Mouse (Mus musculus): ENCODE measurements at regions not wholly inside any gene's neighbourhood (a gene's known extent, or its start where the extent isn't known, plus 50 kb on each side); places are given as distances from the start of the nearest gene placed in this dataset.
"Not testable (repeated sequence)": the region's sequence is repeated elsewhere in the genome, so short reads cannot be mapped to it uniquely, and the experiment has no call there.

DNA sequence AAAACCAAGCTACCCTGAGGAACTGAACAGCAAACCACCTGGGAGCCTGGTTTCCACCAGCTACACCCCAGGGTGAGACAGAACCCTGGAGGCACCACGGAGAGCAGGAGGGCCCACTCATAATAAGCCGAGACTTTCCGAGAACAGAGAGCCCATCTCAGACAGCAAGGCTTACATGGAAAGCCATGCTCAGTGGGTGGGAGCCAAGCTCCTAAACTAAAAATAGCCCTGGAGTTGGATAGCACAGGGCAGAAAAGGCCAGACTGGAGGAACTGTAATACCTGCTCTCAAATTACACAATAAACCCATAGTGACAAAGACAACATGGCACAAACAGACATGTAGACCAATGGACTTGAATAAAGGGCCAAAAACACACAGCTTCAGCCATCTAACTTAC is 69.9 kb downstream of the Fbxo4 start:
- DNase-seq (ENCODE audit: low read depth, low spot score) (no peak), ATAC-seq (no peak)
- POLR2A ChIA-PET, result interaction anchor here (0.5 kb wide), 1 partner anchor 10 kb away, joined by 3 read pairs; no protein-coding TSS in a partner anchor
- no peaks in the 10 kb centered on the region for H3K27me3 ChIP-seq
- CTCF ChIA-PET, result interaction anchor here (1.1 to 4.4 kb wide), 7 partner anchors 10 to 554 kb away, joined by 3 to 26 read pairs (median 5); partner anchors contain the start of gene Ghr
- no peak for TF ChIP-seq CTCF (IDR thresholded peaks at IDR 0.05)
- in situ Hi-C loops (cut with MboI; ENCODE audit: low pct_unique_long_range_greater_than_20kb), result loop anchor here (5.0 to 25.0 kb wide), 4 partner anchors 325 to 697 kb away; partner anchors contain the start of gene Ghr

DNA sequence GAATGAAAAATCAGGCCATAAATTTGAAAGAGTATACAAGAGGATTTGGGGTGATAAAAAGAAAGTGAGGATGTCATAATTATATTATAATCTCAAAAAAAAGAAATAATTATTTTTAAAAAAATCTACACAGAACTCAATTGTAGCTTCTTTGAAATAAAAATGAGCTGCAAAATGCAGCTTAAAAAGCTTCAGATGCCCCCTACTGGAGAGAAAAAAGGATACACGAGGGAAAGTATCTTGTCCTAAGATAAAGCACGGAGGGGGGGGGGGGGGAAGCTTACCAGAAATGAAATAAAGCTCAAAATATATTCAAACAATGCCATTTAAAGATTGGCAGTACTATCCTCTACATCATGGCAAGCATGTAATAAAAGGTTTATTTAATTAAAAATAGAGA is 70.7 kb downstream of the Fbxo4 start:
- ATAC-seq (no peak), DNase-seq (ENCODE audit: low read depth, low spot score) (no peak)
- ChIA-PET POLR2A (interaction anchor here (0.5 to 0.7 kb wide), 3 partner anchors 9 to 479 kb away, joined by 3 to 5 read pairs (median 3); no protein-coding TSS in a partner anchor), CTCF (interaction anchor here (0.6 to 4.4 kb wide), 13 partner anchors 10 to 612 kb away, joined by 3 to 26 read pairs (median 4); partner anchors contain the start of gene Ccdc152)
- no peaks in the 10 kb centered on the region for H3K27me3 ChIP-seq
- in situ Hi-C loops (cut with MboI; ENCODE audit: low pct_unique_long_range_greater_than_20kb), result loop anchor here (5.0 to 25.0 kb wide), 4 partner anchors 324 to 696 kb away; partner anchors contain the start of gene Ghr
- peak; percentile 36 for TF ChIP-seq CTCF (IDR thresholded peaks at IDR 0.05)

DNA sequence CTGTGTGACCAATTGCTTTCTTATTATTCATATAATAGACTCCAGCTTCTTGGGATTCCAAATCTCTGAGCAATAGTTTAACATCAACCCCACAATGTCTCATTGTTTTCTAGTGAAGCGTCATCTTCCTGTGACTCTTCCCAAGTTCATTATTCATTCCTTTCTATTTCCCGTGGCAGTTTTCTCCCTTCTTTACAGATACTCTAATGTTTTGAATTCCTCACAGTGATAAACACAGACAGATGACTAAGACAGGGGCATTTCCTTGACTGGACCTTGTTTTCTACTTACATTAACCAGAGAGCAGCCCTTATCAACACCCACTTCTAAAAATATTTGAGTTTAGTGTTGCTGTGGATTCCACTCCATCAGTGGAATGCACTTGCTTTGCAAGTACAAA is 73.8 kb downstream of the Fbxo4 start:
- CTCF ChIA-PET, result no interaction called here
- H3K27me3 ChIP-seq, result no peaks in the 10 kb centered on the region
- no peak for TF ChIP-seq CTCF (IDR thresholded peaks at IDR 0.05)
- ATAC-seq, result peak; percentile 98
- POLR2A ChIA-PET, result interaction anchor here (0.6 kb wide), 1 partner anchor 504 kb away, joined by 3 read pairs; no protein-coding TSS in a partner anchor
- peak; percentile 61 for DNase-seq (ENCODE audit: low read depth, low spot score)
- in situ Hi-C loops (cut with MboI; ENCODE audit: low pct_unique_long_range_greater_than_20kb), result loop anchor here (5.0 to 25.0 kb wide), 4 partner anchors 321 to 693 kb away; partner anchors contain the start of gene Ghr

DNA sequence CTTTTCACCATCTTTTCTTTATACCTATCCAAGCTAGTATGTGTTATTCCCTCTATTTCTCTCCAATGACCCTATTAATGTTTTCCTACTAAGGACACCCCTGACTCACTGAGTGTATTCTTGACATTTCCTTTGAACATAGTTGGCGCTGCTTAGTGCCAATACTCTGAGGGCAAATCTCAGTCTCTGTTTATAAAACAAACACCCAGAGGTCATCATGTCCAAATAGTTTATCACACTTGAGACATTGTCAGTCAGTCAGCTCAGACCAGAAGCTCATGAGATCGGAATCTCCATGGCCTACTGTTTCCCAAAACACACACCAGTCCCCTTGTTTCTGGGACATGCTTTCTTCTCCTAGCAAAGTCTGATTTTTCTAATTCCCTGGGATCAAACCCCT is 100.9 kb downstream of the Fbxo4 start:
- TF ChIP-seq CTCF (IDR thresholded peaks at IDR 0.05), result no peak
- CTCF ChIA-PET, result no interaction called here
- POLR2A ChIA-PET, result no interaction called here
- ATAC-seq (no peak), DNase-seq (ENCODE audit: low read depth, low spot score) (no peak)
- no peaks in the 10 kb centered on the region for H3K27me3 ChIP-seq
- in situ Hi-C loops (cut with MboI; ENCODE audit: low pct_unique_long_range_greater_than_20kb), result no loop called here

DNA sequence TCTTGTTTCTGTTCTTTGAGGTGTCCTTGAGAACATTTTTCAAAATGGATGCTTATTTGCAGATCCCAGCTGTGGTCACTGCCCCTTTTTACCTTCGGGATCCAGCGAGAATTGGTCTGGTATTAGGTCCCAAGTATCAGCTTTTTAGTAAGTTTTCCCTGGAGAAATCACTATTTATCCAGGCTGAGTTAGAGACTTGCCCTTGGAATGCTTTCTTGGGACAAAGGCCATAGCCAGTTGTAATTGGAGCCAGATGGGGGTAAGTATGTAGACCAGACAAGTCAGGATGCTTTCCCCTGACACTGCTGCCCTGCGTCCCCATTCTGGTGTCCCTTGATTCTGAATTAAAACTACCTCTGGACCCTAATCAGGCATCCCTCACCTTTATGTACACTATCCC is 101.9 kb downstream of the Fbxo4 start:
- ATAC-seq (no peak), DNase-seq (ENCODE audit: low read depth, low spot score) (no peak)
- POLR2A ChIA-PET, result no interaction called here
- in situ Hi-C loops (cut with MboI; ENCODE audit: low pct_unique_long_range_greater_than_20kb), result no loop called here
- TF ChIP-seq CTCF (IDR thresholded peaks at IDR 0.05), result no peak
- CTCF ChIA-PET, result no interaction called here
- H3K27me3 ChIP-seq, result no peaks in the 10 kb centered on the region

DNA sequence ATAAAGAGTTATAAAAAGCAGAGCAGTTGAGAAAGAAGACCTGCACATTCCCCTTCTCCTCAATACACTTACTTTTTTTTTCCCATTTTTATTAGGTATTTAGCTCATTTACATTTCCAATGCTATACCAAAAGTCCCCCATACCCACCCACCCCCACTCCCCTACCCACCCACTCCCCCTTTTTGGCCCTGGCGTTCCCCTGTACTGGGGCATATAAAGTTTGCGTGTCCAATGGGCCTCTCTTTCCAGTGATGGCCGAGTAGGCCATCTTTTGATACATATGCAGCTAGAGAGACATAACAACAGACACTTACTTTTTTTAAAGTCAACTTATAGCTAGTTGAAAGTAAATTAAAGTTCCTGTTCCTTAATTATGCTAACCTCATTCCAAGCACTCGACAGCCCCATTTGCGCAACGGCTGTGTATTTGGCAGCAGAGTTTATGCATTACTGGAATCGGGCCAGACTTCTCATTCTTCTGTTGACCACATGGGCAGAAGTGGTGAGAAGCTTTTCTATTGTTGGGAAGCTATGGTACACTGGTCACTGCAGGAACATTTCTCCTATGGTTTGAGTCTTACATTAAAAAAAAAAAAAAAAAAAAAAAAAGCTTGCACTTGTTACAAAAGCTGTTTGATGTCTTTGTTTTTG is 104.0 kb downstream of the Fbxo4 start:
- POLR2A ChIA-PET; in situ Hi-C loops (cut with MboI; ENCODE audit: low pct_unique_long_range_greater_than_20kb); CTCF ChIA-PET; H3K27me3 ChIP-seq: not testable (repeated sequence)
- ATAC-seq (peak; percentile 95), DNase-seq (ENCODE audit: low read depth, low spot score) (peak; percentile 89)

DNA sequence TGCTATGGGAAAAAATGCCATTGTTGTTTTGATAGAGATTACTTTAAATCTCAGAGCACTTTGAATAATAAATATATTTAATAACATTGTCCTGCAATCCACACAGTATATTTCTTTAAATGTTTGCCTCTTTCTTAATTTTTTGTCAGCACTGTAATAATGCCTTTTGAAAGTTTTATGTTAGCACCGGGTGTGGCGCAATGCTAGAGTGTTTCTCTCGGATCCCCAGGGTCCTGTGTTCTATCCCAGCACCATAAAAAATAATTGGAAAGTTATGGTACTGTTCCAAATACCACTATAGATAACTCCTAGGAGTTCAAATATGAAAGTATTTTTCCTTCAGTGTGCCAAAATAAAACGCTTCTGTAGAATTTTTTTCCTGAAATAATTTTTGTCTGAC is 147.6 kb downstream of the Fbxo4 start:
- ChIA-PET CTCF (interaction anchor here (1.6 kb wide), 1 partner anchor 12 kb away, joined by 3 read pairs; no protein-coding TSS in a partner anchor), POLR2A (no interaction called here)
- DNase-seq (ENCODE audit: low read depth, low spot score) (no peak), ATAC-seq (no peak)
- H3K27me3 ChIP-seq, result no peaks in the 10 kb centered on the region
- in situ Hi-C loops (cut with MboI; ENCODE audit: low pct_unique_long_range_greater_than_20kb), result no loop called here
- no peak for TF ChIP-seq CTCF (IDR thresholded peaks at IDR 0.05)

DNA sequence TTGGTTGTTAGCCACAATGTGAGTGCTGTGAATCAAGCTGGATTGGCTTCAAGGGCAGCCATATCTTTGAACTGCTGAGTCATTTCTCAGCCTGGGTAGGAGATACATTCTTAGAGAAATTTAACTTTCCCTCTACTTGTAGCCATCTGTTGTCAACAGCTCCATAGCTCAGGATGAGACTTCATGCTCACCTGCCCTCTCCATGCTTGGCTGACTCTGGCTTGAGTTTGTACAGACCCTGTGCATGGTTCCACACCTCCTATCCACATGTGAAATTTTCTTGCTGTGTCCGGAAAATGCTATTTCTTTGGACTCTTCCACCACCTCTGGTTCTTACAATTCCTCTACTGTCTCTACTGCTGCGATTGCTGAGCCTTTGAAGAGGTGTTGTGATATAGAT is 173.9 kb downstream of the Fbxo4 start:
- in situ Hi-C loops (cut with MboI; ENCODE audit: low pct_unique_long_range_greater_than_20kb), result no loop called here
- TF ChIP-seq CTCF (IDR thresholded peaks at IDR 0.05), result no peak
- DNase-seq (ENCODE audit: low read depth, low spot score) (no peak), ATAC-seq (no peak)
- no peaks in the 10 kb centered on the region for H3K27me3 ChIP-seq
- ChIA-PET CTCF (interaction anchor here (1.0 to 1.2 kb wide), 2 partner anchors 9 to 103 kb away, joined by 3 to 4 read pairs; no protein-coding TSS in a partner anchor), POLR2A (no interaction called here)

DNA sequence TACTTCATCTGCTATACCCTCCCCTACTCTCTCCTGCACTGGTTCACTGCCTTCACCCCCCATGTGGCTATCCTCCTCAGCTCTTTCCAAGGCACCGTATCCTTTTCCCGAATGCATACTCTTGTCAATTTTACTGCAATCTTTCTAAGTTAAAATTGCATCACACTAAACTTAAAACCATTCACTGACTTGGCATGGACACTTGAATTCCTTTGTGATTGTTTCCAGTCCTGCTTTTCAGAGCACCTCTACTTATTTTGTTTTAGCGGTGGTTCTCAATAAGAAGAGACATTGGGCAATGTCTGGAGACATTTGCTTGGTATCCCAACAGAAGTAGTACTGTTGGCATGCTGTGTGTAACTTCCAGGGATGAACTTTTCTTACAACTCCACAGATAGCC is 192.6 kb upstream of the Ghr start:
- DNase-seq (ENCODE audit: low read depth, low spot score), result no peak
- ATAC-seq, result peak; percentile 51
- in situ Hi-C loops (cut with MboI; ENCODE audit: low pct_unique_long_range_greater_than_20kb), result no loop called here
- no peaks in the 10 kb centered on the region for H3K27me3 ChIP-seq
- CTCF ChIA-PET, result no interaction called here
- POLR2A ChIA-PET, result no interaction called here
- TF ChIP-seq CTCF (IDR thresholded peaks at IDR 0.05), result no peak

DNA sequence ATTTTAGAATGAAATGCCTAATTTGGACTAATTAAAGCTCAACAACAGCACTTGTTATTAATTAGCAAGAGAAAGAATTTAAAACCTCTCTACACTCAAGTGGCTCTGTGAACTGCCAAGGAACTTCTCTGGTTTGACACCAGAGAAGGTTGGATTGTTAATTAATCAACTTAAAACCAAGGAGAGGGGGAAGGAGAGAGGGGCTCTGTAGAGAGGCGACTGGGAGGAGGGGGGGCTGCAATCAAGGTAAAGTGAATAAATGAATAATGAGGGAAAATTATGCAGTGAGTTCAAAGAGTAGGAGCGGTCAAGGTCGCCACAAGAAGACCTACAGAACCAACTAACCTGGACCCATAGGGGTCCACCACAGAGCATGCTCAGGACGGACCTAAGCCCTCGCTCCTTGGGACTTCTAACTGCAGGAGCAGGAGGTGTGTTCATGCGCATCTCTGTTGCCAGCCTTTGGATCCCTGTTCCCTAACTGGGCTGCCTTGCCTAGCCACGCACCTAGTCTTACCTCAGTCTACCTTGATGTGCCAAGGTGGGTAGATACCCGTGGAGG is 189.0 kb upstream of the Ghr start:
- DNase-seq (ENCODE audit: low read depth, low spot score) (no peak), ATAC-seq (no peak)
- ChIA-PET POLR2A (no interaction called here), CTCF (interaction anchor here (1.3 kb wide), 1 partner anchor 12 kb away, joined by 3 read pairs; no protein-coding TSS in a partner anchor)
- no peaks in the 10 kb centered on the region for H3K27me3 ChIP-seq
- in situ Hi-C loops (cut with MboI; ENCODE audit: low pct_unique_long_range_greater_than_20kb), result no loop called here
- TF ChIP-seq CTCF (IDR thresholded peaks at IDR 0.05), result no peak

DNA sequence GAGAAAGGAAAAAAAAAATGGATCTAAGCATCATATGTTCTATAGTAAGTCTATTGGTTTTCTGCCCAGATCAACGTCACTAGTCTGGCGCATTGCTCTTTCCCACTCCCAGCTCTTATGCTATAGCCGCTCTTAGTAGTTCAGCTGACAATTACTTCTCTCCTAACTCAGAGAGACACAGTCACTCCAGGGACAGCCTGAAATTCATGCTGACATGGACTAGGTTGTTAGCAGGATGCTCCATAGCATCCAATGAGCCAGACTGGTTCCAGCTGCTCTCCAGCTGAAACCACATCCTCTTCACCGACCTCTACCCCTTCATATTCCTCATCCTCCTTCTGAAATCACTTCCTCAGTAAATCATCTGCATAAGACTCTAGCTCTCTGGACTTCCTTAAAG is 187.0 kb upstream of the Ghr start:
- no peaks in the 10 kb centered on the region for H3K27me3 ChIP-seq
- in situ Hi-C loops (cut with MboI; ENCODE audit: low pct_unique_long_range_greater_than_20kb), result no loop called here
- ATAC-seq, result no peak
- no peak for DNase-seq (ENCODE audit: low read depth, low spot score)
- no peak for TF ChIP-seq CTCF (IDR thresholded peaks at IDR 0.05)
- ChIA-PET POLR2A (no interaction called here), CTCF (interaction anchor here (1.0 kb wide), 2 partner anchors 21 to 25 kb away, joined by 3 read pairs; no protein-coding TSS in a partner anchor)

Data from Patski (cell line).